Mouse (Mus musculus) embryonic fibroblast, embryonic 13.5 days (primary cell): ENCODE results near the gene Cap1. TPM values are rescaled to one million over a fixed set of nuclear protein-coding genes. Genes with fewer than 3 reads are reported as not detected.

Experiments used
- H3K27ac ChIP-seq: 2 replicates; pipeline ENCODE4 v1.5.1; 2012; ENCODE audit warnings: low read length, control low read depth, inconsistent platforms; ENCODE audit not compliant: insufficient read depth
- H3K4me1 ChIP-seq: 2 replicates; pipeline ENCODE4 v1.6.1; 2011; ENCODE audit warnings: low read length; ENCODE audit not compliant: control insufficient read depth, insufficient read depth
- H3K4me3 ChIP-seq: 2 replicates; pipeline ENCODE4 v1.5.1; 2011; ENCODE audit warnings: mild to moderate bottlenecking, control low read depth, low read length; ENCODE audit not compliant: insufficient read depth
- CTCF ChIP-seq: IDR thresholded peaks from 2 replicates; pipeline ENCODE4 v1.5.1; 2011; ENCODE audit warnings: mild to moderate bottlenecking, control low read depth, low read length, moderate library complexity, borderline replicate concordance; ENCODE audit not compliant: insufficient read depth
- POLR2A ChIP-seq: IDR thresholded peaks from 2 replicates; pipeline ENCODE4 v1.6.1; 2011; ENCODE audit warnings: low read depth, mild to moderate bottlenecking, control low read depth, low read length, moderate library complexity
- polyA plus RNA-seq: library from polyadenylated mRNA; stranded (reverse); fragments of >200 nt; gene quantifications from 2 replicates; pipeline ENCODE4 v1.2.4, GENCODE M21; 2011; ENCODE audit warnings: low read depth; ENCODE audit not compliant: missing spikeins, insufficient read length

The Cap1 gene
- 317 and 412 TPM in 2 replicates for polyA plus RNA-seq

DNA sequence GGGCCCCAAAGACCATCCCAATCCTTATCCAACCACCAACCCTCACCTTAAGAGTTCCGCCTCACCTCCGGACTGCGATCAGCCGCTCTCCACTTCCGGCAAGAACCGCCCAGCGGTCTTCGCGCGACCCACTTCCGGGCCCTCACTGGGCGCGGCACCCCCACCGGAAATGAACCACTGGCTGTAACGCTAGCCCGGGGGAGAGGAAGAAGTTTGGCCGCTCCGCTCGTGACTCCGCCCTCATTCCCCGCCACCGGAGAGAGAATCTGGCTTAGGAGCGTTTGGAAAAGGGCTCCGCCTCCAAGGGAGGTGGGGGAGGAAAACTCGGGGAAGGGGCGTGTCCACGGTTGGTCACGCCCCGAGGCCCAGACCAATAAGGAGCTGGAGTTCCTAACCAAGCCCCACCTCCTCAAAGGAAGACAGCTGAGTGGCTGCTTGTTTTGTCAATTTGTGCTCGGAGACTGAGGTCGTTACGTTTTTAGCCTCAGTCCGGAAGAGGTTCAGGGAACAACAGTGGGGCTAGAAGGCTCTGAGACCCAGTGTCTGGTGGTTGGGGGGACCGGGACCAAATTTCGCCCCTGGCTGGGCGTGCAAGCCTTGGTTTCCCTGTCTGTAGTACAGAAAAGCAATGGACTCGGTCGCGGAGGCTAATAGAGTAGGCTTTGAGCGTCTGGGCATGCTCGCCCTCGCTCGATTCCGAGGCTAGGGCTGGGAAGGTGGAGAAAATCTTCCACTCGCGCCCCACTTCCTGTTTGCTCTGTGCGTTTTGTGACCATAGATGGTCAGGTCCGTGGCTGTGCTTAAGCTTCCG, at the start of gene Cap1:
TSS of gene Cap1 (minus strand) at position 289 of the 811 bp plus-strand sequence.
- TF ChIP-seq CTCF: no peak
- peak; percentile 93 for TF ChIP-seq POLR2A
- H3K27ac ChIP-seq: peak within 1 kb of the TSS; percentile 99
- peak within 1 kb of the TSS; percentile 77 for H3K4me3 ChIP-seq
- H3K4me1 ChIP-seq: peaks cover 7% of the 10 kb centered on the region

DNA sequence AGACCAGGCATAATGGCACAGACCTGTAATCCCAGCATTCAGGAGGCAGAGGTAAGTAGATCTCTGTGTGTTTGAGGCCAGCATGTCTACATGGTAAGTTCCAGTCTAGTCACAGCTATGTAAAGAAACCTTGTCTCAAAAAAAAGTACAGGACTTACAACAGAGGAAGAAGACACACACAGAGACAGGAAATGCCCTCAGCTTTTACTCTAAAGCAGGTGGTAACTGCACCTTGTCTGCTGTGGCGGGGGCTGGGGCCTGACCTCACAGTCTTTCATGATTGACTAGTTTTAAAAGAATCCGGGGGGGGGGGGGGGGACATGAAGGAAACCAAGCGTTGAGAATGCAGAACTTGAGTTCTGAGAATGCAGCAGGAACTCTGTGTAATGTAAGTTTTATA, 48.0 kb upstream of the Cap1 start:
- Histone ChIP-seq H3K27ac (no peak overlapping the region), H3K4me1 (no peaks in the 10 kb centered on the region), H3K4me3 (no peak overlapping the region)
- TF ChIP-seq POLR2A (no peak), CTCF (no peak)

DNA sequence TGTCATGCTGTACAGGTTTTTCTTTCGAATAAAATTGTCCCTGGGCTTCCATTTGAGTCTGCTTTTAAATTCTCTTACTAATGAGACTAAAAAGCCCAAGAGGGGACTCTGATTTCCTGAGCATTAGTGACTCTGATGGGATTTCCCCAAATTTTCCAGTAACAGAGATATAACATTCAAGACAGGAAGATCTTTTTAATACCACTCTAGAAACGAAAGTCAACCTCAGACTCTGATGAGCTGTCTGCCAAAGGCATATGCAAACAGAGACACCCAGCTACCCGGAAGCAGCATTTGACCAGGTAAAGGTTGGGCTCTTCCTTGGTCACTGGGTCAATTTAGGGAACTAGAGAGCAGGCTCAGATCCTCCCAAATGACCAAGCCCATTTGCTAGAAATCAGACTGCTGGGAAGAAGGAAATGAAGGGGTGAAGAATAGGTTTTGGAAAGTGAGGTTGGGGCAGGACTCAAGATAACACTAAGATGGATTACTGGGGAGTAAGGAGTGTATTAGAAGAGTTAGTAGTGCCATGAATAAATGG, 47.3 kb upstream of the Cap1 start:
- Histone ChIP-seq H3K4me1 (no peaks in the 10 kb centered on the region), H3K27ac (no peak overlapping the region), H3K4me3 (no peak overlapping the region)
- TF ChIP-seq POLR2A (no peak), CTCF (no peak)

DNA sequence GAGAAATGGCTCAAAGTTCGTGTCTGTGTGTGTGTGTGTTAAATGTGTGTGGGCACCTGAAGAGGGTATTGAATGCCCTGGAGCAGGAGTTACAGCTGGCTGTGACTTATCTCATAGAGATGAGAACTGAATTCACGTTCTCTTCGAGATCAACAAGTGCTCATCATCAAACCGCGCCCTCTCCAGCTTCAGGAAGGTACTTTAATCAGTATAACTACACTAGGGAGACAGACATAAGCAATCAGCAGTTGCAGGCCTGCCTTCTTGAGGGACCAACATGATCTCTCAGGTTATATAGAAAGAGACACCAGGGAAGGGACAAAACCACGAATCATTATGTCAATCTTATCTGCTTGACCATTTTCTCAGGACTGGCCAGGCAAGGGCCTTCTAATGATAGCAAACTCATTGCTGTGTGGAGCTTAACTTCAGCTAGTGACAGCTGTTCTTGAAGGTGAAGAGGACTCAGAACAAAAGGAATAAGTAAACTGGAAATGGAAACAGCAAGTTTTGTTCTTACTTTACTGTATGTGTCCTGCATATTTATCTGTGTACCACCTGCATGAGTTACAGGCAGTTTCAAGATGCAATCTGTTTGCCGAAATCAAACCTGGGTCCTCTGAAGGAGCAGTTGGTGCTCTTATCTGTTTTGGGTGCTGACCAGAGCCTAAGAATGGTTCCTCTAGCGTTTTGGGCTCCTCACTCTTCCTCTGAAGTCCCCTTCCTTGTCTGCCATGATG, 46.6 kb upstream of the Cap1 start:
- Histone ChIP-seq H3K27ac (no peak overlapping the region), H3K4me1 (no peaks in the 10 kb centered on the region), H3K4me3 (no peak overlapping the region)
- TF ChIP-seq POLR2A (no peak), CTCF (no peak)

DNA sequence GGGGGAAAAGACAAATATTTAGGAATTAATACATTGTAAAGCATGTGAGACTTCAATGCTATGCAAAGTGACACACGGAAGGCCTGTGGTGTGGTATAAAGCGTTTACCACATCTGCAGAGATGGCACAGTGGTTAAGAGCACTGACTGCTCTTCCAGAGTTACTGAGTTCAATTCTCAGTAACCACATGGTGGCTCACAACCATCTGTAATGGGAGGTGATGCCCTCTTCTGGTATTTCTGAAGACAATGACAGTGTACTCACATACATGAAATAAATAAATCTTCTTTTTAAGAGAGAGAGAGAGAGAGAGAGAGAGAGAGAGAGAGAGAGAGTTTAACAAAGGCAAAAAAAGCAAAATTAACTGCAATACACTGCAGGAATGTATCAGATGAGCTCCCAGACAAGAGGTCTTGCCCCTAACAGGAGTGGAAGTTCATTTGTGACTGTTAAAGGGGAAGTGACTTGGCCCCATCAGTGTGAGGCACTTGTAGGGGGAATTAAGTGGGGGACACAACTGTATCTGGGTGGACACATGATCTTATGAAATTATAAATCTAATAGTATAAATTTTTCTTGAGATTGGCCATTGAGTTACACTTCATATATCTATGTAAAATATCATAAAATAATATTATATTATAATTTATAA, 45.2 kb upstream of the Cap1 start:
- Histone ChIP-seq H3K4me1 (no peaks in the 10 kb centered on the region), H3K27ac (no peak overlapping the region), H3K4me3 (no peak overlapping the region)
- TF ChIP-seq POLR2A (no peak), CTCF (no peak)

DNA sequence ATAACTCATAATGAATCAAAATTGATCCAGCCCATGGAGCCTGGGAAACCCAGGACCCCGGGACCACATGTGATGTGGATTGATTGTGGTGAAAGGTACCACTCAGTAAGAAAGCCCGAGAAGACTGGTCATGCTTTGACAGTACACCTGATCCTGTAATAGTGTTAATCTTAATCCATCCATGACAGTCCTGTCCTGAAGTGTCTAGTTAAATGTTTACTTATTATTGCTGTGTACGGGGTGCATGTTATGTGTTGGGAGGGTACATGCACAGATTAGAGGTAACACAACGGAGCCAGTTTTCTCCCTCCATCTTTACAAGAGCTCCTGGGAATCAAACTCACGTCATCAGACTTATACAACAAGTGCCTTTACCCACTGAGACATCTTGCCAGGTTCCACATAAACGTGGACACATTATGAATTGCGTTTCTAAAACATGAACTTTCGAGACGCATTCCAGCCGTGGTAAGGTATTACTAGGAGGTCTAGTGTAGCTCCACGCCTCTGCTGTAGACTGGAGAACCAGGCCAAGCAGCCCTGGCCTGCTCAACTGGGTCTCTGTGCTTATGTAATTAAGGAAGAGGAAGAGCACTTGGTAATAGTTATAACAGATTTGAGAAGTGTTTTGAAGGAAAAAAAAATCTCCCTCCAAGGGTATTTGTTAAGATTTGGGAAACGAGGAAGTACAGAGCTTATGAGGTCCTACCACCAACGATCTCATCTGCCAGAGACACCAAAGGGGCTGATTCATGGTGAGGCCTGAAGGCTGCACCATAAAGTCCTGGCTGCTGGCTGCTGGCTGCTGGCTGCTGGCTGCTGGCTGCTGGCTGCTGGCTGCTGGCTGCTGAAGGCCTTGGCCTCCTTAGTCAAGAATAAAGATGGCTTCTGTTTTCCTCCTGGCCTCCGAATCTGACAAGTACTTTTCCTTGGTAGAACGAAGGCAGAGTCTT, 37.8 kb upstream of the Cap1 start:
- no peak overlapping the region for H3K27ac ChIP-seq
- H3K4me3 ChIP-seq: no peak overlapping the region
- H3K4me1 ChIP-seq: peaks cover 2% of the 10 kb centered on the region; the same call in 1 of the 2 replicates
- TF ChIP-seq CTCF (no peak), POLR2A (no peak)

DNA sequence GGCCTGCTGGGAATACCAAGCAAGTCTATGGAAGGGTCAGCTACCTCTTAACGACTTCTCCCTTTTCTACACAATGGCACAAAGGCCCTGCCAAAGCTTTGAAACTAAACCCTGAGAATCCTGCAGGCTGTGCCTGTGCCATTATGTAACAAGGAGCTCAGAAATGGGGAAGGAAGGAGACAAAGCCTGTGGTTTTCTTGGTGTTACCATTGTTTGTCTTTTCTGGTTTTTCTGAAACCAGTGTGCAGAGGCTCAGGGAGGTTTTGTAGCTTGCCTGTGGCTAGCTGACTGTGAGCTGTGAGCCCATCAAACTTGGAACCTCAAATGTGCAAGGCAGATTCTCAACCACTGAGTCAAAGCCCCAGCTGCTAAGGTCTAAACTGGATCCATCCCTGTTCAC, 37.0 kb upstream of the Cap1 start:
- H3K4me3 ChIP-seq: no peak overlapping the region
- H3K4me1 ChIP-seq: peaks cover 2% of the 10 kb centered on the region; the same call in 1 of the 2 replicates
- no peak for TF ChIP-seq CTCF
- TF ChIP-seq POLR2A: no peak
- no peak overlapping the region for H3K27ac ChIP-seq

DNA sequence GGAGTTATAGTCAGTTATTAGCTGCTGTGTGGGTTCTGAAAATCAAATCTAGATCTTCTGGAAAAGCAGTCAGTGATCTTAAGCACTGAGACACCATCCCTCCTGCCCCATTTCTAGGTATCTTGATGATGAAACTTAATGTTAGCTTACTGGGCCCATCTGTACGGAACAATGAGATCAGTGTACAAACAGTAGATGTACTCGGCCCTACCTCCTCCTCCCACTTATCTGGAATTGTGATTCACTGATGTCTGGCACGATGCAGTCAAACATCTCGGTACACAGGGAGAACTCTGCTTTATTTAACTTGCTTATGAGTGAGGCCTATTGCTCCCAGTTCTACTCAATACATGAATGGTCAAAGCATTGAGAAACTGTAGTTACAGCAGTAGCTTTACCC, 30.1 kb upstream of the Cap1 start:
- Histone ChIP-seq H3K4me1 (no peaks in the 10 kb centered on the region), H3K27ac (no peak overlapping the region)

More for the DNA sequence above, 30.1 kb upstream of the Cap1 start:
- TF ChIP-seq CTCF: no peak
- no peak for TF ChIP-seq POLR2A
- H3K4me3 ChIP-seq: no peak overlapping the region
